8 mouse cellular contexts compared by ENCODE assay signal in the genomic region with DNA sequence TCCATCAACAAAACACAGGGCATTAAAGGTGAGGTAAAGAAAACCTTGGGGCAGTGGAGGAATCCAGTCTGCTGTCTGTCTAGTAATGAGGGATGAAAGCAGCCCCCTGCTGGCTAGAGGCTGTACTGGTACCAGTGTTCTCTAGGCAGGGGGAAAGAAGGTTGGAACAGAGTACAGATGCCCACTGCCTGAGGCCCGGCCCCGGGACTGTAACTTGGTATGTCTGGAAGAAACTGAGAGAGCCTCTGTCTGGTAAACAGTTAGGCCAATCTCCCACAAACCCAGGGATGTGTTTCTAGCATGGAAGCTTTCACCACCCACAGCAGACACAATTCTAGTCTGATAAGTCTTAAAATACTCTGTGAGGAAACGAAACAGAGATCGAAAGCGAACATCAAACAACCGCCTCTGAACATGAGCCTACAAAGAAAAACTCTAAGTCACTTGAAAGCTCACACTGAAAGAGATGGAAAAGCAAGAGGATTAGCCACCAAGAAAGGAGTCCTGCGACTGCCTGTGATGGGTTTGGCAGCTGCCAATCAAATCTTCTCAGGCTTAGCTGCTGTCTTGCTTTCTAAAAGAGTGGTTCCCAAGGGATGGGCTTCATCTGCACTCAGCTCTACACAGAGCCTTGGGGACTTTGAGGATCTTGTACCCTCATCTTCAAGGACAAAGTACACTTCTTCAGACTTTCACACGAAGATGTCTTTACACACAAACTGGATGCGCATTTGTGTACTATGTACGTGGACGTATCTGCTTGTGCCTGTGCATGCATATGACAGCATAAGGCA.
DNase-seq lines count a peak whose midpoint lies in the region; ATAC-seq and TF ChIP-seq lines count a peak whose summit lies in the region.

No protein-coding gene starts in this region.

- no peak overlapping the region for H3K27ac ChIP-seq in liver, adult 2 months (replicated peaks; ENCODE audit: insufficient read depth, low read depth, low read length)
- H3K27ac ChIP-seq in liver, embryonic 12.5 days = no peak overlapping the region
- H3K27ac ChIP-seq in intestine, embryonic 16.5 days (ENCODE audit: low read length) = 0 out of 2 replicates have a peak overlapping the region, but pooled peaks have one; percentile 4

- no peak overlapping the region for H3K4me2 ChIP-seq in liver, embryonic 12.5 days
- H3K4me2 ChIP-seq in intestine, embryonic 16.5 days (ENCODE audit: low read depth, low read length) = no peak overlapping the region

- no peak for DNase-seq in liver, adult 2 months (ENCODE audit: extremely low read depth, low read depth, low spot score)
- peak; percentile 52 for DNase-seq in ZHBTc4 (ENCODE audit: low read depth, low spot score)
- DNase-seq in forelimb bud, embryonic 11.5 days (ENCODE audit: low read depth, low spot score) = peak; percentile 34
- peak; percentile 18 for DNase-seq in lung, postnatal 36 days
- DNase-seq in thymus, postnatal 25 days = peak; percentile 14
- DNase-seq in cerebellum, adult 11 months = no peak

- TF ChIP-seq CTCF in liver, adult 2 months (IDR thresholded peaks at IDR 0.05; ENCODE audit: low read depth, low read length) = peak; percentile 23; the same call in 1 of the 2 replicates

- H3K9me3 ChIP-seq in liver, embryonic 12.5 days (replicated peaks) = no peaks in the 10 kb centered on the region
- no peaks in the 10 kb centered on the region for H3K9me3 ChIP-seq in intestine, embryonic 16.5 days (ENCODE audit: control insufficient read depth, low read length)

- WGBS in liver, adult 2 months = 81% methylated on average over 11 of the region's 11 CpGs
- whole genome bisulfite sequencing in liver, embryonic 12.5 days (ENCODE audit: insufficient replicate concordance) = 68% methylated on average over 11 of the region's 11 CpGs
- WGBS in intestine, embryonic 16.5 days = 72% methylated on average over 11 of the region's 11 CpGs

- H3K4me3 ChIP-seq in liver, adult 2 months (ENCODE audit: insufficient read depth, low read depth, low read length) = no peak overlapping the region
- H3K4me3 ChIP-seq in liver, embryonic 12.5 days = no peak overlapping the region
- H3K4me3 ChIP-seq in intestine, embryonic 16.5 days (ENCODE audit: low read length) = no peak overlapping the region

- no peak overlapping the region for H3K9ac ChIP-seq in liver, adult 2 months (ENCODE audit: low read depth, low read length)
- H3K9ac ChIP-seq in liver, embryonic 12.5 days = no peak overlapping the region
- no peak overlapping the region for H3K9ac ChIP-seq in intestine, embryonic 16.5 days (ENCODE audit: low read depth, low read length)

- H3K27me3 ChIP-seq in liver, adult 2 months (ENCODE audit: control insufficient read depth, insufficient read depth, low read length) = no peaks in the 10 kb centered on the region
- H3K27me3 ChIP-seq in liver, embryonic 12.5 days (replicated peaks) = no peaks in the 10 kb centered on the region
- H3K27me3 ChIP-seq in intestine, embryonic 16.5 days (replicated peaks; ENCODE audit: control insufficient read depth, insufficient read depth, low read length) = no peaks in the 10 kb centered on the region

- H3K4me1 ChIP-seq in liver, adult 2 months (ENCODE audit: control insufficient read depth, insufficient read depth, low read length) = no peaks in the 10 kb centered on the region
- no peaks in the 10 kb centered on the region for H3K4me1 ChIP-seq in liver, embryonic 12.5 days
- 0 out of 2 replicates have a peak, but pooled peaks cover 3% of the 10 kb centered on the region for H3K4me1 ChIP-seq in intestine, embryonic 16.5 days (ENCODE audit: control insufficient read depth, insufficient read depth, low read length)

- no peak for TF ChIP-seq POLR2A in liver, adult 2 months (IDR thresholded peaks at IDR 0.05; ENCODE audit: extremely low read depth, insufficient read depth, low read length)

- H3K36me3 ChIP-seq in liver, adult 2 months (ENCODE audit: control insufficient read depth, insufficient read depth, low read length) = no peaks in the 10 kb centered on the region
- H3K36me3 ChIP-seq in liver, embryonic 12.5 days = no peaks in the 10 kb centered on the region
- no peaks in the 10 kb centered on the region for H3K36me3 ChIP-seq in intestine, embryonic 16.5 days (ENCODE audit: control insufficient read depth, insufficient read depth, low read length)

- no peak for ATAC-seq in liver, embryonic 12.5 days
- no peak; the same call in 1 of the 2 replicates for ATAC-seq in intestine, embryonic 16.5 days

- no peaks in the 10 kb centered on the region for H3K79me2 ChIP-seq in liver, adult 2 months (ENCODE audit: control insufficient read depth, insufficient read depth, low read length)

Comparison
In these comparisons a context has a peak if more than half of its experiments do, and no peak if none do; other contexts are left out.
1. DNase-seq: peak in ZHBTc4 (single experiment), forelimb bud, embryonic 11.5 days (single experiment), lung, postnatal 36 days (single experiment) and thymus, postnatal 25 days (single experiment); none in liver, adult 2 months (single experiment) and cerebellum, adult 11 months (single experiment).